Mouse (Mus musculus): ENCODE data around the gene Cacnb1.

DNA sequence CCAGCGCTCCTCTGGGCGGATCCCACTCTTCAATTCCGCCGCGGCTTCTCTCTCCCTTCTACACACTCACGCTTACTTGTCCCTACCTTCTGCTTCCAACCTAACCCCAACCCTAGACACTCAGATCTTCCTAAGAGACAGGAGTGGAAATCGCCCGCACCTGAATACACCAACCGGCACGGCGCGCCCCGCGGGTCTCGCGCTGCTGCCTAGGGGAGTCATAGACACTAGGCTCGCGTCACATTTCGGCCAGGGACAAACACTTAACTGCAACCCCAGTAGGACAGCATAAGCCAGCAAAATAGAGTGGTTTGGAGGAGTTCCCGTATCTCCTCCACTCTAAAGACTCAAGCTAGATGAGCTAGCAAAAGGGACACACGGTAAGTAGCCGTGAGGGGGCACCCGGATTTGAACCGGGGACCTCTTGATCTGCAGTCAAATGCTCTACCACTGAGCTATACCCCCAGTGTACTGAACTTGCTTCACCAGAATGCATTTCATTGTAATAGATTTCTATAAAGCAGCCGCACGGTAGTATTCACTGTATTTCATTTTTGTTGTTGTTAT, 34.2 kb downstream of the Cacnb1 start:
- no peak for TF ChIP-seq CTCF (IDR thresholded peaks at IDR 0.05; ENCODE audit: low read depth)
- no peak for TF ChIP-seq EP300 (IDR thresholded peaks at IDR 0.05; ENCODE audit: low read depth)

Data from liver, embryonic 14.5 days (tissue).